ENCODE assay signal across 27 mouse cellular contexts in genomic region chr4:134084999-134085398, GRCm38 (mm10). TPM values are rescaled to one million over a fixed set of nuclear protein-coding genes. Genes with fewer than 3 reads are reported as not detected.
DNase-seq lines count a peak whose midpoint lies in the region; TF ChIP-seq lines count a peak whose summit lies in the region.
"Had no signal": no experiment of that assay in that cellular context is flagged by ENCODE, and none has a peak within 500 bp of the region (broad histone marks: within the 10 kb centered on the region; RNA-seq: fewer than 3 reads in every experiment).

No protein-coding gene starts in this region.

- no peak for TF ChIP-seq POLR2A in small intestine, adult 2 months (IDR thresholded peaks at IDR 0.05; ENCODE audit: low read depth, low read length)
- no peak for TF ChIP-seq POLR2A in thymus, adult 2 months (IDR thresholded peaks at IDR 0.05; ENCODE audit: control insufficient read depth, extremely low read depth, insufficient read depth, low read length, poor library complexity)

- H3K36me3 ChIP-seq in ES-E14 (ENCODE audit: control insufficient read depth, insufficient read depth, low read length, poor library complexity, severe bottlenecking) = peaks cover 13% of the 10 kb centered on the region; the same call in 1 of the 2 replicates
- H3K36me3 ChIP-seq in small intestine, adult 2 months (ENCODE audit: control insufficient read depth, insufficient read depth, low read length) = peaks cover 26% of the 10 kb centered on the region
- H3K36me3 ChIP-seq in thymus, adult 2 months (ENCODE audit: control insufficient read depth, insufficient read depth, low read length) = no peaks in the 10 kb centered on the region
- H3K36me3 ChIP-seq: forebrain, embryonic 15.5 days; hindbrain, embryonic 10.5 days; lung, embryonic 15.5 days; midbrain, embryonic 12.5 days had no signal

- no peaks in the 10 kb centered on the region for H3K9me3 ChIP-seq in ES-E14 (ENCODE audit: control insufficient read depth, insufficient read depth, low read depth, low read length)
- H3K9me3 ChIP-seq: forebrain, embryonic 15.5 days; lung, embryonic 15.5 days; midbrain, embryonic 12.5 days had no signal

- H3K4me3 ChIP-seq in left cerebral cortex, adult 2 months = no peak overlapping the region
- no peak overlapping the region for H3K4me3 ChIP-seq in ES-E14 (ENCODE audit: insufficient read depth in 1 of 2, low read depth in 1 of 2, low read length in 2 of 2, poor library complexity in 1 of 2, severe bottlenecking in 1 of 2)
- no peak overlapping the region for H3K4me3 ChIP-seq in small intestine, adult 2 months (ENCODE audit: low read depth, low read length)
- H3K4me3 ChIP-seq in thymus, adult 2 months (ENCODE audit: control insufficient read depth, insufficient read depth, low read length) = no peak overlapping the region
- H3K4me3 ChIP-seq: forebrain, embryonic 15.5 days; hindbrain, embryonic 10.5 days; lung, embryonic 15.5 days; midbrain, embryonic 12.5 days had no signal

- no peak overlapping the region for H3K9ac ChIP-seq in ES-E14 (ENCODE audit: insufficient read depth, low read depth, low read length, poor library complexity, severe bottlenecking)
- H3K9ac ChIP-seq: forebrain, embryonic 15.5 days; lung, embryonic 15.5 days; midbrain, embryonic 12.5 days had no signal

- no peak for DNase-seq in left cerebral cortex, adult 2 months (ENCODE audit: extremely low spot score in 1 of 2, low spot score in 2 of 2)
- no peak for DNase-seq in left cerebral cortex, postnatal 10 days (ENCODE audit: extremely low spot score in 1 of 2, low spot score in 2 of 2)
- DNase-seq in A20 (ENCODE audit: low read depth, low spot score) (peak; percentile 31), ES-E14 (ENCODE audit: low read depth, low spot score) (no peak)
- DNase-seq in thymus, adult 2 months = no peak
- DNase-seq in thymus, postnatal 0 days (ENCODE audit: low spot score) = no peak
- DNase-seq: adrenal gland, postnatal 14 days; cerebellum, postnatal 10 days; kidney, adult 2 months; kidney, postnatal 10 days; left cerebral cortex, postnatal 4 days; spleen, adult 18-20 months; thymus, adult 18-20 months had no signal

- H3K27ac ChIP-seq in left cerebral cortex, adult 2 months = no peak overlapping the region
- no peak overlapping the region for H3K27ac ChIP-seq in ES-E14 (ENCODE audit: insufficient read depth, low read depth, low read length, poor library complexity, severe bottlenecking)
- no peak overlapping the region for H3K27ac ChIP-seq in small intestine, adult 2 months (ENCODE audit: insufficient read depth, low read depth, low read length)
- no peak overlapping the region for H3K27ac ChIP-seq in thymus, adult 2 months (ENCODE audit: control insufficient read depth, insufficient read depth, low read length)
- H3K27ac ChIP-seq: forebrain, embryonic 15.5 days; hindbrain, embryonic 10.5 days; hindbrain, postnatal 0 days; lung, embryonic 15.5 days; macrophage; midbrain, embryonic 12.5 days had no signal

- intact Hi-C loops in left cerebral cortex, adult 2 months (cut with DNase I) = no loop called here
- intact Hi-C loops in left cerebral cortex, postnatal 10 days (cut with DNase I) = no loop called here

- 0 out of 4 replicates have a peak, but pooled peaks cover 0 to 3% of the 10 kb centered on the region in 2 experiments for H3K4me1 ChIP-seq in ES-E14 (ENCODE audit: control insufficient read depth in 2 of 2, insufficient read depth in 2 of 2, low read length in 2 of 2, poor library complexity in 1 of 2)
- peaks cover 7% of the 10 kb centered on the region for H3K4me1 ChIP-seq in small intestine, adult 2 months (ENCODE audit: control insufficient read depth, insufficient read depth, insufficient read length, low read length)
- peaks cover 19% of the 10 kb centered on the region for H3K4me1 ChIP-seq in thymus, adult 2 months (replicated peaks; ENCODE audit: control insufficient read depth, insufficient read depth, low read length)

- 94% methylated on average over 4 of the region's 4 CpGs for WGBS in small intestine, adult 2 months
- WGBS in thymus, adult 2 months = 98% methylated on average over 4 of the region's 4 CpGs

- peak; percentile 2; the same call in 1 of the 2 replicates for TF ChIP-seq CTCF in left cerebral cortex, adult 2 months (IDR thresholded peaks at IDR 0.05)
- peak; percentile 23; the same call in 1 of the 2 replicates for TF ChIP-seq CTCF in small intestine, adult 2 months (IDR thresholded peaks at IDR 0.05; ENCODE audit: extremely low read depth, insufficient read length, insufficient replicate concordance, low read depth, low read length)
- no peak for TF ChIP-seq CTCF in thymus, adult 2 months (IDR thresholded peaks at IDR 0.05; ENCODE audit: borderline replicate concordance, control insufficient read depth, extremely low read depth, insufficient read depth, low read length, poor library complexity)

- in situ Hi-C loops in ES-E14 (cut with MboI; ENCODE audit: low sequenced_read_pairs in 2 of 2, unreplicated experiment in 2 of 2) = no loop called here

- H3K27me3 ChIP-seq in small intestine, adult 2 months (ENCODE audit: control insufficient read depth, insufficient read depth, low read length) = no peaks in the 10 kb centered on the region
- no peaks in the 10 kb centered on the region for H3K27me3 ChIP-seq in thymus, adult 2 months (ENCODE audit: control insufficient read depth, insufficient read depth, low read length)
- H3K27me3 ChIP-seq: lung, embryonic 15.5 days had no signal

TF ChIP-seq in ES-E14, 5 proteins besides CTCF, POLR2A, EP300 and RAD21:
- no peak for TF ChIP-seq HCFC1 (IDR thresholded peaks at IDR 0.05; ENCODE audit: borderline replicate concordance, insufficient read depth, low read length)
- TF ChIP-seq ZC3H11A (IDR thresholded peaks at IDR 0.05; ENCODE audit: borderline replicate concordance, low read depth, low read length) = 0 out of 2 replicates have a peak, but pooled peaks have one; percentile 45
- no peak for TF ChIP-seq ZNF384 (IDR thresholded peaks at IDR 0.05; ENCODE audit: low read depth, low read length)
- TF ChIP-seq CHD2 (IDR thresholded peaks at IDR 0.05; ENCODE audit: low read depth, low read length) = no peak
TF ChIP-seq in ES-E14: peak in this region for 1.

RNA-seq across cellular contexts. Expression of gene Cd52, which starts 9.9 kb away (rescaled TPM):
- total RNA-seq in left cerebral cortex, adult 2 months (2021) = 1 to 10 TPM; 2.6 to 3.3 TPM
- 1 to 10 TPM; 1.3 to 1.6 TPM for total RNA-seq in left cerebral cortex, postnatal 10 days (2021)
- 1.5 and 13.0 TPM in 2 replicates for total RNA-seq in ES-E14 (2012; rRNA removed)
- 21.7 and 35.1 TPM in 2 replicates for polyA plus RNA-seq in small intestine, adult 2 months (2012; rRNA removed)
- polyA plus RNA-seq in thymus, adult 2 months (2012; rRNA removed) = 355 and 480 TPM in 2 replicates
- 1,124 and 1,206 TPM in 2 replicates for polyA plus RNA-seq in thymus, postnatal 0 days (2015; fragmentation: Nextera tagmentation; extraction: Ambion mirVana)
- total RNA-seq: hindbrain, postnatal 0 days had no signal
- polyA plus RNA-seq: C2C12 had no signal

RNA-seq across cellular contexts. Expression of gene Ubxn11, which starts 17.4 kb away (rescaled TPM):
- total RNA-seq in left cerebral cortex, adult 2 months (2021) = 10 to 100 TPM; 39.7 to 47.1 TPM
- total RNA-seq in left cerebral cortex, postnatal 10 days (2021) = 10 to 100 TPM; 22.6 to 24.9 TPM
- total RNA-seq in ES-E14 (2012; rRNA removed) = 12.4 and 23.3 TPM in 2 replicates
- 2.8 and 4.5 TPM in 2 replicates for polyA plus RNA-seq in small intestine, adult 2 months (2012; rRNA removed)
- polyA plus RNA-seq in thymus, adult 2 months (2012; rRNA removed) = 91.3 and 120 TPM in 2 replicates
- 15.1 and 15.2 TPM in 2 replicates for polyA plus RNA-seq in thymus, postnatal 0 days (2015; fragmentation: Nextera tagmentation; extraction: Ambion mirVana)

RNA-seq across cellular contexts. Expression of gene Crybg2, which starts 24.4 kb away (rescaled TPM):
- 1 to 10 TPM; 2.3 to 2.4 TPM for total RNA-seq in left cerebral cortex, adult 2 months (2021)
- 1 to 10 TPM; 2.9 to 3.5 TPM for total RNA-seq in left cerebral cortex, postnatal 10 days (2021)
- 12.6 and 30.9 TPM in 2 replicates for total RNA-seq in ES-E14 (2012; rRNA removed)
- 57.7 and 92.5 TPM in 2 replicates for polyA plus RNA-seq in small intestine, adult 2 months (2012; rRNA removed)
- polyA plus RNA-seq in thymus, adult 2 months (2012; rRNA removed) = 4.4 and 5.7 TPM in 2 replicates
- 6.1 and 6.4 TPM in 2 replicates for polyA plus RNA-seq in thymus, postnatal 0 days (2015; fragmentation: Nextera tagmentation; extraction: Ambion mirVana)
- total RNA-seq: adrenal gland, postnatal 14 days had no signal
- polyA plus RNA-seq: C2C12, macrophage had no signal

RNA-seq across cellular contexts. Expression of gene Zfp683, which starts 31.4 kb away (rescaled TPM):
- not detected for total RNA-seq in left cerebral cortex, adult 2 months (2021)
- total RNA-seq in left cerebral cortex, postnatal 10 days (2021) = not detected
- not detected in 2 replicates for total RNA-seq in ES-E14 (2012; rRNA removed)
- 0.24 and 1.3 TPM in 2 replicates for polyA plus RNA-seq in small intestine, adult 2 months (2012; rRNA removed)
- polyA plus RNA-seq in thymus, adult 2 months (2012; rRNA removed) = 4.9 and 5.3 TPM in 2 replicates
- polyA plus RNA-seq in thymus, postnatal 0 days (2015; fragmentation: Nextera tagmentation; extraction: Ambion mirVana) = 0.57 and 0.60 TPM in 2 replicates
- total RNA-seq: adrenal gland, postnatal 14 days; hindbrain, postnatal 0 days; layer of hippocampus, adult 18-20 months; left cerebral cortex, postnatal 4 days; liver, adult 2 months had no signal
- polyA plus RNA-seq: brain, embryonic 14.5 days; C2C12; embryonic facial prominence, embryonic 14.5 days; forebrain, embryonic 15.5 days; hindbrain, embryonic 10.5 days; hindbrain, postnatal 0 days; lung, embryonic 15.5 days; macrophage; midbrain, embryonic 12.5 days; neural tube, embryonic 14.5 days; stomach, embryonic 14.5 days had no signal

RNA-seq across cellular contexts. Expression of gene Sh3bgrl3, which starts 43.6 kb away (rescaled TPM):
- total RNA-seq in left cerebral cortex, adult 2 months (2021) = 100 to 1,000 TPM; 185 to 191 TPM
- 100 to 1,000 TPM; 217 to 225 TPM for total RNA-seq in left cerebral cortex, postnatal 10 days (2021)
- total RNA-seq in ES-E14 (2012; rRNA removed) = 87.2 and 96.5 TPM in 2 replicates
- polyA plus RNA-seq in small intestine, adult 2 months (2012; rRNA removed) = 453 and 911 TPM in 2 replicates
- polyA plus RNA-seq in thymus, adult 2 months (2012; rRNA removed) = 1,368 and 1,549 TPM in 2 replicates
- 1,143 and 1,161 TPM in 2 replicates for polyA plus RNA-seq in thymus, postnatal 0 days (2015; fragmentation: Nextera tagmentation; extraction: Ambion mirVana)
